Mouse (Mus musculus): ENCODE results near the gene Stx8. TPM values are rescaled to one million over a fixed set of nuclear protein-coding genes. Genes with fewer than 3 reads are reported as not detected.

Gene Stx8
- 29.1 and 42.9 TPM in 2 replicates for polyA plus RNA-seq (2012; rRNA removed)

GRCm38 (mm10) chr11:67965905-67966878, at the start of gene Stx8:
Stx8 (plus strand) TSS chr11:67966193.

DNA sequence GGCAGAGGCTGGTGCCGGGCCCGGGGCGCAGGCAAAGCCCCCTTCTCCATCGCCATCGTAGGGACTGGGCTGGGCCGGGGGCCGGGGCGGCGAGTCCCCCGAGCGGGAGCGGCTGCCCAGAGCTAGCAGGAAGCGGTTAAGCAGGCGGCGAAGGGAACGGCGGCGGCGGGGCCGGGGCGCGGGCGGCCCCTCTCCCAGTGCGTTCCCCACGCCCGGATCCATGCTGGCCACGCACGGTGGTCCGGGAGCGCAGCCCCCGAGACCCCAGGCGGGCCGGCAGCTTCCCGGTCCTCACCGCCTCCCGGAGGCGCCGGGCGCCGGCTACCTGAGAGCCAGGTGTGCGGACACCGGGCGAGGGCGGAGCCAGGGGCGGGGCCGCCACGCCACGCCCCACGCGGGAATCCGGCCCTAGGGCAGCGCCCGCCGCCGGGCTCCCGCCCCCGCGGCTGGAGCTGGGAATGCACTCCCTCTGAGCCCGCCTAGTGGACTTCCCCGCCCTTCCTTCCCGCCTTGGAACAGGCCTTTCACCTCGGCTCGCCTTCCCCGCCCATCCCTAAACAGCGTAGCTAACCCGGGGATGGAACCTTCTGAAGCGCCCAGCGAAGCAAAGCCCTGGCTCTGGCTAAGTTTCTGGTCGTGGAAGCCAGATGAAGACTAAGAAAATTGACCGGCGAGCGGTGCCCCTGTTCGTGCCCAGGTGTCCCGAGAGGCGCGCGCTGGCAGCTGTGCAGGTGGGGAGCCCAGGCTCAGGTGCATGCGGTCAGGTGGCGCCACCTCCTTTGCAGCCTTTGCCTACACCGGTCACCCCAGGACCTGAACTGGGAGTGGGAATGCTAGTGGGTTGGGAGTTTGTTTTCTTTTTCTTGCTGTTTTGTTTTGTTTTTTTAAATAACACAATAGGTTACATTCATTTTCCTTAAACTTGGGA, 43.9 kb upstream of the Stx8 start, which contains the start of gene Usp43:
Gene Usp43 (minus strand): TSS at position 327 of the 928 bp plus-strand sequence.

DNA sequence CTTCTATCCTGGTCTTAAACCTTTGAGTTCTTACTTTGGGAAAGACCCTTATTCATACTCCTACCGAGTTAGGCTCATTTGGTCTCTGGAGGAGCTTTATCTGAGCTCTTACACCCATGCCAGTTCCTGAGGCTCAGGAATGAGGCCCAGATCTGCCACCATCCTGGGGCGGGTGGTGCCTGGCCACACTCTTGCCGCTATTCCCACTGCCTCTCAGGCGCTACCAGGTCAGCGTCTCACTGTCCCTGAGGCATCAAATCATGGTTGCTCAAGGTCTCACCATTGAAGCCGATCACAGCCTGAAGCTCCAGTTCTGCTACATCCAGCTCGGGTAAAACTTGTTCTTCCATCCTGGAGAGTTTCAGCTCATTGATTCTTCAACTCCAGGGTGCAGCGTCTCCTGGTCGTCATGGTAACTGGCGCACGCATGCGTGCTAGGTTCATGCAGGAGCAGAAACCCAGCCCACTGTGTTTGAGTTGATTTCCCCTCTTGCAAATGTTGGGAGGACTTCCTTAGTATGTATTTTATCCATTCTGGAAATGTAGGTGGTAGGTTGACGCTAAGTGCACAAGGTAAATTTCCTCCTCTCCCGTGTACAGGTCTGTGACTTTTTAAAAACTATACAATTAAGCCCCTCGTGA, 630 bp upstream of the Stx8 start, which contains the start of gene Cfap52:
Gene Cfap52 (minus strand): TSS at position 410 of the 642 bp plus-strand sequence.

Other genes starting within 250 kb of the Stx8 start
- 0.02 TPM in 2 replicates for gene Glp2r, start 195.0 kb upstream of the Stx8 start, polyA plus RNA-seq (2012; rRNA removed)
- not detected in 2 replicates for gene Gsg1l2, start 191.6 kb upstream of the Stx8 start, polyA plus RNA-seq (2012; rRNA removed)
- gene Dhrs7c, start 168.0 kb upstream of the Stx8 start, polyA plus RNA-seq (2012; rRNA removed), result 0.05 and 1.3 TPM in 2 replicates
- gene Usp43, start 44.0 kb upstream of the Stx8 start, polyA plus RNA-seq (2012; rRNA removed), result 1.1 and 1.2 TPM in 2 replicates
- gene Cfap52, start 542 bp upstream of the Stx8 start, polyA plus RNA-seq (2012; rRNA removed), result 0.55 and 0.65 TPM in 2 replicates